Mouse (Mus musculus): ENCODE data around the gene Gm21958. TPM values are rescaled to one million over a fixed set of nuclear protein-coding genes. Genes with fewer than 3 reads are reported as not detected.

The Gm21958 gene
- 0.48 TPM in 1 of 2 replicates, not detected in the other for polyA plus RNA-seq (2015; fragmentation: Nextera tagmentation; extraction: Ambion mirVana)

- no peak within 1 kb of the TSS for H3K4me2 ChIP-seq (replicated peaks; ENCODE audit: low read depth)
- DNase-seq (ENCODE audit: low spot score) (no peak), ATAC-seq (ENCODE audit: low FRiP score, low TSS enrichment) (no peak)
- no peaks in the 10 kb centered on the region for H3K9me3 ChIP-seq (ENCODE audit: control insufficient read depth, low read length)
- H3K4me1 ChIP-seq (replicated peaks; ENCODE audit: control insufficient read depth, insufficient read depth), result no peaks in the 10 kb centered on the region
- WGBS, result 85% methylated on average over 6 of the region's 6 CpGs
- no peak within 1 kb of the TSS for H3K27ac ChIP-seq (replicated peaks)
- H3K36me3 ChIP-seq (ENCODE audit: control insufficient read depth, insufficient read depth, low read length), result peaks cover 27% of the 10 kb centered on the region
- no peak within 1 kb of the TSS for H3K9ac ChIP-seq (ENCODE audit: low read length)
- H3K27me3 ChIP-seq (ENCODE audit: control insufficient read depth, insufficient read depth, low read length), result no peaks in the 10 kb centered on the region
- H3K4me3 ChIP-seq (ENCODE audit: low read depth, low read length), result no peak within 1 kb of the TSS
- TF ChIP-seq EP300 (optimal IDR thresholded peaks at IDR 0.05), result no peak
- TF ChIP-seq CTCF (IDR thresholded peaks at IDR 0.05; ENCODE audit: low read depth), result no peak
Observed at GRCm38 (mm10) chr3:54714253-54714652, at the start of gene Gm21958. Gm21958 (minus strand) TSS chr3:54714353.

GRCm38 (mm10) chr3:54761258-54761657 is 47.1 kb upstream of the Gm21958 start:
- Histone ChIP-seq H3K4me1 (replicated peaks; ENCODE audit: control insufficient read depth, insufficient read depth) (no peaks in the 10 kb centered on the region), H3K9me3 (ENCODE audit: control insufficient read depth, low read length) (no peaks in the 10 kb centered on the region), H3K4me3 (ENCODE audit: low read depth, low read length) (no peak overlapping the region), H3K4me2 (replicated peaks; ENCODE audit: low read depth) (no peak overlapping the region), H3K27ac (replicated peaks) (no peak overlapping the region), H3K27me3 (ENCODE audit: control insufficient read depth, insufficient read depth, low read length) (no peaks in the 10 kb centered on the region), H3K9ac (ENCODE audit: low read length) (no peak overlapping the region), H3K36me3 (ENCODE audit: control insufficient read depth, insufficient read depth, low read length) (no peaks in the 10 kb centered on the region)
- DNase-seq (ENCODE audit: low spot score) (no peak), ATAC-seq (ENCODE audit: low FRiP score, low TSS enrichment) (no peak)
- TF ChIP-seq CTCF (IDR thresholded peaks at IDR 0.05; ENCODE audit: low read depth) (no peak), EP300 (optimal IDR thresholded peaks at IDR 0.05) (no peak)
- 72% methylated on average over 1 of the region's 1 CpGs for WGBS

- ATAC-seq (ENCODE audit: low FRiP score, low TSS enrichment), result no peak
- no peak for TF ChIP-seq EP300 (optimal IDR thresholded peaks at IDR 0.05)
- TF ChIP-seq CTCF (IDR thresholded peaks at IDR 0.05; ENCODE audit: low read depth), result no peak
- Histone ChIP-seq H3K4me3 (ENCODE audit: low read depth, low read length) (no peak overlapping the region), H3K9ac (ENCODE audit: low read length) (no peak overlapping the region), H3K4me1 (replicated peaks; ENCODE audit: control insufficient read depth, insufficient read depth) (peaks cover 2% of the 10 kb centered on the region; the same call in 1 of the 2 replicates), H3K27me3 (ENCODE audit: control insufficient read depth, insufficient read depth, low read length) (no peaks in the 10 kb centered on the region), H3K27ac (replicated peaks) (no peak overlapping the region), H3K36me3 (ENCODE audit: control insufficient read depth, insufficient read depth, low read length) (no peaks in the 10 kb centered on the region), H3K9me3 (ENCODE audit: control insufficient read depth, low read length) (no peaks in the 10 kb centered on the region), H3K4me2 (replicated peaks; ENCODE audit: low read depth) (no peak overlapping the region)
- DNase-seq (ENCODE audit: low spot score), result no peak
- 58% methylated on average over 15 of the region's 15 CpGs for WGBS
Observed at GRCm38 (mm10) chr3:54760321-54761115, 46.4 kb upstream of the Gm21958 start.

GRCm38 (mm10) chr3:54759211-54759610 is 45.1 kb upstream of the Gm21958 start:
- Histone ChIP-seq H3K9ac (ENCODE audit: low read length) (no peak overlapping the region), H3K4me2 (replicated peaks; ENCODE audit: low read depth) (no peak overlapping the region), H3K27ac (replicated peaks) (no peak overlapping the region), H3K9me3 (ENCODE audit: control insufficient read depth, low read length) (no peaks in the 10 kb centered on the region), H3K36me3 (ENCODE audit: control insufficient read depth, insufficient read depth, low read length) (no peaks in the 10 kb centered on the region), H3K27me3 (ENCODE audit: control insufficient read depth, insufficient read depth, low read length) (no peaks in the 10 kb centered on the region), H3K4me1 (replicated peaks; ENCODE audit: control insufficient read depth, insufficient read depth) (peaks cover 4% of the 10 kb centered on the region; the same call in 1 of the 2 replicates), H3K4me3 (ENCODE audit: low read depth, low read length) (no peak overlapping the region)
- no peak for DNase-seq (ENCODE audit: low spot score)
- 50% methylated on average over 9 of the region's 9 CpGs for WGBS
- ATAC-seq (ENCODE audit: low FRiP score, low TSS enrichment), result no peak
- TF ChIP-seq EP300 (optimal IDR thresholded peaks at IDR 0.05), result no peak
- no peak for TF ChIP-seq CTCF (IDR thresholded peaks at IDR 0.05; ENCODE audit: low read depth)

- DNase-seq (ENCODE audit: low spot score) (no peak), ATAC-seq (ENCODE audit: low FRiP score, low TSS enrichment) (no peak)
- H3K27ac ChIP-seq (replicated peaks), result no peak overlapping the region
- no peak overlapping the region for H3K4me3 ChIP-seq (ENCODE audit: low read depth, low read length)
- no peaks in the 10 kb centered on the region for H3K9me3 ChIP-seq (ENCODE audit: control insufficient read depth, low read length)
- no peaks in the 10 kb centered on the region for H3K36me3 ChIP-seq (ENCODE audit: control insufficient read depth, insufficient read depth, low read length)
- no peak overlapping the region; the same call in 1 of the 2 replicates for H3K4me2 ChIP-seq (replicated peaks; ENCODE audit: low read depth)
- TF ChIP-seq EP300 (optimal IDR thresholded peaks at IDR 0.05), result no peak
- no peak for TF ChIP-seq CTCF (IDR thresholded peaks at IDR 0.05; ENCODE audit: low read depth)
- H3K4me1 ChIP-seq (replicated peaks; ENCODE audit: control insufficient read depth, insufficient read depth), result peaks cover 4% of the 10 kb centered on the region; the same call in 1 of the 2 replicates
- WGBS, result 40% methylated on average over 8 of the region's 8 CpGs
- H3K9ac ChIP-seq (ENCODE audit: low read length), result no peak overlapping the region
- H3K27me3 ChIP-seq (ENCODE audit: control insufficient read depth, insufficient read depth, low read length), result no peaks in the 10 kb centered on the region
Observed at GRCm38 (mm10) chr3:54757446-54757845, 43.3 kb upstream of the Gm21958 start.

GRCm38 (mm10) chr3:54756058-54756457 is 41.9 kb upstream of the Gm21958 start:
- Histone ChIP-seq H3K9ac (ENCODE audit: low read length) (peak overlapping the region; percentile 69), H3K9me3 (ENCODE audit: control insufficient read depth, low read length) (no peaks in the 10 kb centered on the region), H3K27ac (replicated peaks) (peak overlapping the region; percentile 85), H3K36me3 (ENCODE audit: control insufficient read depth, insufficient read depth, low read length) (no peaks in the 10 kb centered on the region), H3K4me1 (replicated peaks; ENCODE audit: control insufficient read depth, insufficient read depth) (peaks cover 4% of the 10 kb centered on the region; the same call in 1 of the 2 replicates), H3K4me3 (ENCODE audit: low read depth, low read length) (peak overlapping the region; percentile 65), H3K27me3 (ENCODE audit: control insufficient read depth, insufficient read depth, low read length) (no peaks in the 10 kb centered on the region), H3K4me2 (replicated peaks; ENCODE audit: low read depth) (peak overlapping the region; percentile 97)
- ATAC-seq (ENCODE audit: low FRiP score, low TSS enrichment) (no peak; the same call in 1 of the 2 replicates), DNase-seq (ENCODE audit: low spot score) (peak; percentile 37)
- TF ChIP-seq EP300 (optimal IDR thresholded peaks at IDR 0.05), result no peak
- TF ChIP-seq CTCF (IDR thresholded peaks at IDR 0.05; ENCODE audit: low read depth), result no peak
- WGBS, result 5% methylated on average over 11 of the region's 11 CpGs
